Mouse (Mus musculus) myocyte (in vitro differentiated cells): Measurements from ENCODE around the gene Catsper2. TPM values are rescaled to one million over a fixed set of nuclear protein-coding genes. Genes with fewer than 3 reads are reported as not detected.

Experiments
- H3K27me3 ChIP-seq: one replicate; pipeline ENCODE4 v1.6.1; 2011; ENCODE audit not compliant: control insufficient read depth, insufficient read depth, insufficient read length
- H3K36me3 ChIP-seq: one replicate; pipeline ENCODE4 v1.6.1; 2011; ENCODE audit not compliant: control insufficient read depth, insufficient read depth
- H3K4me2 ChIP-seq: one replicate; pipeline ENCODE4 v1.6.1; 2011; ENCODE audit warnings: low read depth, control low read depth
- H3K4me3 ChIP-seq: one replicate; pipeline ENCODE4 v1.5.1; 2011; ENCODE audit warnings: mild to moderate bottlenecking, control low read depth, moderate library complexity
- H3K79me2 ChIP-seq: one replicate; pipeline ENCODE4 v1.6.1; 2011; ENCODE audit not compliant: control insufficient read depth, insufficient read depth
- H3ac ChIP-seq: one replicate; pipeline ENCODE4 v1.6.1; 2011; ENCODE audit not compliant: control insufficient read depth, insufficient read length
- CEBPB ChIP-seq: IDR thresholded peaks from 2 replicates; pipeline ENCODE4 v1.6.1; 2011; ENCODE audit warnings: mild to moderate bottlenecking, moderate library complexity; ENCODE audit not compliant: poor library complexity, insufficient read depth, severe bottlenecking
- E2F4 ChIP-seq: IDR thresholded peaks from one replicate; pipeline ENCODE4 v1.6.1; 2011; ENCODE audit warnings: mild to moderate bottlenecking, control low read depth, moderate library complexity; ENCODE audit not compliant: insufficient read depth
- MAX ChIP-seq: IDR thresholded peaks from one replicate; pipeline ENCODE4 v1.6.1; 2011; ENCODE audit warnings: low read depth, mild to moderate bottlenecking, control low read depth
- MYOD1 ChIP-seq, 3 experiments: IDR thresholded peaks; one replicate each; pipeline ENCODE4 v1.6.1; 2011; ENCODE audit warnings: control low read depth in 2 of 3, low read depth in 2 of 3, mild to moderate bottlenecking in 2 of 3, moderate library complexity in 1 of 3; ENCODE audit not compliant: insufficient read length in 2 of 3, control insufficient read depth in 1 of 3
- MYOG ChIP-seq, 3 experiments: IDR thresholded peaks; one replicate each; pipeline ENCODE4 v1.6.1; 2011; ENCODE audit warnings: control low read depth in 2 of 3, low read depth in 2 of 3, mild to moderate bottlenecking in 2 of 3; ENCODE audit not compliant: insufficient read length in 2 of 3, control insufficient read depth in 1 of 3, insufficient read depth in 1 of 3
- POLR2A ChIP-seq: IDR thresholded peaks from one replicate; pipeline ENCODE4 v1.6.1; 2011; ENCODE audit warnings: low read depth, mild to moderate bottlenecking, control low read depth, moderate library complexity; ENCODE audit not compliant: insufficient read length
- POLR2AphosphoS2 ChIP-seq: IDR thresholded peaks from one replicate; pipeline ENCODE4 v1.6.1; 2011; ENCODE audit warnings: low read depth, control low read depth; ENCODE audit not compliant: insufficient read length
- REST ChIP-seq: IDR thresholded peaks from one replicate; pipeline ENCODE4 v1.6.1; 2011; ENCODE audit warnings: mild to moderate bottlenecking, control low read depth, moderate library complexity; ENCODE audit not compliant: insufficient read depth, insufficient read length
- SRF ChIP-seq: IDR thresholded peaks from one replicate; pipeline ENCODE4 v1.6.1; 2011; ENCODE audit warnings: low read depth; ENCODE audit not compliant: control insufficient read depth, insufficient read length
- TCF12 ChIP-seq: IDR thresholded peaks from one replicate; pipeline ENCODE4 v1.6.1; 2011; ENCODE audit warnings: mild to moderate bottlenecking, control low read depth; ENCODE audit not compliant: poor library complexity, insufficient read depth, severe bottlenecking
- TCF3 ChIP-seq: IDR thresholded peaks from one replicate; pipeline ENCODE4 v1.6.1; 2011; ENCODE audit warnings: low read depth, control low read depth; ENCODE audit not compliant: insufficient read length
- USF1 ChIP-seq: IDR thresholded peaks from one replicate; pipeline ENCODE4 v1.6.1; 2011; ENCODE audit warnings: low read depth, mild to moderate bottlenecking, control low read depth, moderate library complexity
- polyA plus RNA-seq: library from polyadenylated mRNA; unstranded; fragments of >200 nt; fragmentation: generic; extraction: Trizol; gene quantifications from one replicate; pipeline ENCODE4 v1.2.1, GENCODE M21; 2012; ENCODE audit warnings: missing spikeins

Gene Catsper2
- polyA plus RNA-seq, 1 experiment: 1.5 TPM

GRCm38 (mm10) chr2:121448739-121449535, 35.3 kb upstream of the Catsper2 start, which contains the start of gene Serf2:
Gene Serf2, plus strand, starts transcription at chr2:121449195.
- TF ChIP-seq USF1 (peak; percentile 93), MAX (no peak), POLR2A (peak; percentile 94), MYOG (IDR thresholded peaks at IDR 0.05; ENCODE audit: control insufficient read depth in 1 of 3, insufficient read depth in 1 of 3, insufficient read length in 2 of 3, low read depth in 2 of 3) (no peak), MYOD1 (IDR thresholded peaks at IDR 0.05; ENCODE audit: control insufficient read depth in 1 of 3, insufficient read length in 2 of 3, low read depth in 2 of 3) (peak in 1 of 3 experiments; percentile 9), TCF3 (no peak), E2F4 (no peak), REST (peak; percentile 51), CEBPB (no peak), POLR2AphosphoS2 (peak; percentile 99), SRF (peak; percentile 13), TCF12 (no peak)
- peak within 1 kb of the TSS; percentile 95 for H3K4me2 ChIP-seq
- peaks cover 33% of the 10 kb centered on the region for H3K79me2 ChIP-seq
- peak within 1 kb of the TSS; percentile 57 for H3K4me3 ChIP-seq
- peaks cover 18% of the 10 kb centered on the region for H3K36me3 ChIP-seq
- H3ac ChIP-seq: peak within 1 kb of the TSS; percentile 92
- no peaks in the 10 kb centered on the region for H3K27me3 ChIP-seq

- Histone ChIP-seq H3ac (no peak overlapping the region), H3K27me3 (no peaks in the 10 kb centered on the region), H3K79me2 (peaks cover 33% of the 10 kb centered on the region), H3K4me3 (peak overlapping the region; percentile 57), H3K36me3 (peaks cover 15% of the 10 kb centered on the region), H3K4me2 (peak overlapping the region; percentile 95)
- no peak for TF ChIP-seq TCF3
- TF ChIP-seq POLR2AphosphoS2: no peak
- no peak for TF ChIP-seq USF1
- no peak for TF ChIP-seq E2F4
- no peak for TF ChIP-seq SRF
- TF ChIP-seq POLR2A: no peak
- no peak for TF ChIP-seq MAX
- TF ChIP-seq CEBPB: no peak
- TF ChIP-seq REST: no peak
- TF ChIP-seq MYOG (IDR thresholded peaks at IDR 0.05; ENCODE audit: control insufficient read depth in 1 of 3, insufficient read depth in 1 of 3, insufficient read length in 2 of 3, low read depth in 2 of 3): no peak
- TF ChIP-seq TCF12: no peak
- no peak for TF ChIP-seq MYOD1 (IDR thresholded peaks at IDR 0.05; ENCODE audit: control insufficient read depth in 1 of 3, insufficient read length in 2 of 3, low read depth in 2 of 3)
Measured at GRCm38 (mm10) chr2:121448136-121448535, 34.5 kb upstream of the Catsper2 start.

- H3ac ChIP-seq: no peak overlapping the region
- no peak for TF ChIP-seq POLR2AphosphoS2
- no peak for TF ChIP-seq SRF
- no peak for TF ChIP-seq TCF3
- no peak for TF ChIP-seq TCF12
- no peak for TF ChIP-seq CEBPB
- no peak for TF ChIP-seq MYOG (IDR thresholded peaks at IDR 0.05; ENCODE audit: control insufficient read depth in 1 of 3, insufficient read depth in 1 of 3, insufficient read length in 2 of 3, low read depth in 2 of 3)
- no peak for TF ChIP-seq MYOD1 (IDR thresholded peaks at IDR 0.05; ENCODE audit: control insufficient read depth in 1 of 3, insufficient read length in 2 of 3, low read depth in 2 of 3)
- TF ChIP-seq USF1: no peak
- no peak for TF ChIP-seq E2F4
- no peak for TF ChIP-seq POLR2A
- no peaks in the 10 kb centered on the region for H3K27me3 ChIP-seq
- H3K4me2 ChIP-seq: peak overlapping the region; percentile 95
- H3K4me3 ChIP-seq: no peak overlapping the region
- peaks cover 22% of the 10 kb centered on the region for H3K79me2 ChIP-seq
- peaks cover 7% of the 10 kb centered on the region for H3K36me3 ChIP-seq
Measured at GRCm38 (mm10) chr2:121447006-121447405, 33.4 kb upstream of the Catsper2 start.

- peaks cover 4% of the 10 kb centered on the region for H3K36me3 ChIP-seq
- H3K4me3 ChIP-seq: no peak overlapping the region
- peaks cover 18% of the 10 kb centered on the region for H3K79me2 ChIP-seq
- no peak overlapping the region for H3ac ChIP-seq
- TF ChIP-seq REST (no peak), E2F4 (no peak), TCF12 (no peak), POLR2AphosphoS2 (no peak), POLR2A (no peak), MAX (no peak), MYOG (IDR thresholded peaks at IDR 0.05; ENCODE audit: control insufficient read depth in 1 of 3, insufficient read depth in 1 of 3, insufficient read length in 2 of 3, low read depth in 2 of 3) (no peak), CEBPB (no peak), USF1 (no peak), MYOD1 (IDR thresholded peaks at IDR 0.05; ENCODE audit: control insufficient read depth in 1 of 3, insufficient read length in 2 of 3, low read depth in 2 of 3) (no peak), TCF3 (no peak)
- no peaks in the 10 kb centered on the region for H3K27me3 ChIP-seq
- H3K4me2 ChIP-seq: peak overlapping the region; percentile 95
Measured at GRCm38 (mm10) chr2:121446506-121446905, 32.9 kb upstream of the Catsper2 start.
